Mouse (Mus musculus): ENCODE data around the gene Unc5a. TPM values are rescaled to one million over a fixed set of nuclear protein-coding genes. Genes with fewer than 3 reads are reported as not detected.

Gene Unc5a
- total RNA-seq (2014; fragmentation: Nextera tagmentation) = not detected in 2 replicates
- 0.06 TPM in 1 of 2 replicates, not detected in the other for total RNA-seq (2017)
- 0.02 TPM in 1 of 2 replicates, not detected in the other for polyA plus RNA-seq (2012)

- Histone ChIP-seq H3K27me3 (ENCODE audit: insufficient read depth, low read length) (no peaks in the 10 kb centered on the region), H3K4me1 (ENCODE audit: insufficient read depth, low read depth, low read length) (no peaks in the 10 kb centered on the region), H3K36me3 (replicated peaks) (no peaks in the 10 kb centered on the region), H3K4me3 (ENCODE audit: low read depth, low read length) (no peak within 1 kb of the TSS), H3K9me3 (replicated peaks) (peaks cover 12% of the 10 kb centered on the region)
- ATAC-seq (ENCODE audit: extremely low read depth, insufficient number of reproducible peaks, low FRiP score, poor library complexity, severe bottlenecking) (no peak), DNase-seq (ENCODE audit: low spot score) (no peak)
- TF ChIP-seq GATA1 (IDR thresholded peaks at IDR 0.05; ENCODE audit: borderline replicate concordance, low read length) (no peak), POLR2AphosphoS5 (IDR thresholded peaks at IDR 0.05; ENCODE audit: insufficient replicate concordance, low read depth, low read length) (no peak), TAL1 (conservative IDR thresholded peaks at IDR 0.05; ENCODE audit: low read depth, low read length) (no peak)
Observed at GRCm38 (mm10) chr13:54948531-54949493, at the start of gene Unc5a. Unc5a (plus strand) TSS chr13:54949411.

- no peaks in the 10 kb centered on the region for H3K9me3 ChIP-seq (replicated peaks)
- H3K4me3 ChIP-seq (ENCODE audit: low read depth, low read length) = no peak overlapping the region
- no peak for ATAC-seq (ENCODE audit: extremely low read depth, insufficient number of reproducible peaks, low FRiP score, poor library complexity, severe bottlenecking)
- no peak for DNase-seq (ENCODE audit: low spot score)
- no peaks in the 10 kb centered on the region for H3K4me1 ChIP-seq (ENCODE audit: insufficient read depth, low read depth, low read length)
- H3K27me3 ChIP-seq (ENCODE audit: insufficient read depth, low read length) = peaks cover 2% of the 10 kb centered on the region; the same call in 1 of the 2 replicates
- TF ChIP-seq CTCF (IDR thresholded peaks at IDR 0.05; ENCODE audit: low read depth, low read length) = no peak
- no peak for TF ChIP-seq TAL1 (conservative IDR thresholded peaks at IDR 0.05; ENCODE audit: low read depth, low read length)
- no peak for TF ChIP-seq POLR2AphosphoS5 (IDR thresholded peaks at IDR 0.05; ENCODE audit: insufficient replicate concordance, low read depth, low read length)
- TF ChIP-seq GATA2 (IDR thresholded peaks at IDR 0.05; ENCODE audit: borderline replicate concordance, low read depth, low read length) = no peak
- TF ChIP-seq GATA1 (IDR thresholded peaks at IDR 0.05; ENCODE audit: borderline replicate concordance, low read length) = no peak
- no peaks in the 10 kb centered on the region for H3K36me3 ChIP-seq (replicated peaks)
Observed at GRCm38 (mm10) chr13:54912053-54912452, 37.2 kb upstream of the Unc5a start.

GRCm38 (mm10) chr13:54912894-54913621, 36.2 kb upstream of the Unc5a start:
- Histone ChIP-seq H3K9me3 (replicated peaks) (no peaks in the 10 kb centered on the region), H3K36me3 (replicated peaks) (no peaks in the 10 kb centered on the region)
- TF ChIP-seq CTCF (IDR thresholded peaks at IDR 0.05; ENCODE audit: low read depth, low read length) = no peak
- no peak for TF ChIP-seq TAL1 (conservative IDR thresholded peaks at IDR 0.05; ENCODE audit: low read depth, low read length)
- TF ChIP-seq POLR2AphosphoS5 (IDR thresholded peaks at IDR 0.05; ENCODE audit: insufficient replicate concordance, low read depth, low read length) = no peak
- no peak for TF ChIP-seq GATA2 (IDR thresholded peaks at IDR 0.05; ENCODE audit: borderline replicate concordance, low read depth, low read length)
- no peak for TF ChIP-seq GATA1 (IDR thresholded peaks at IDR 0.05; ENCODE audit: borderline replicate concordance, low read length)

GRCm38 (mm10) chr13:54916644-54917043, 32.6 kb upstream of the Unc5a start:
- peaks cover 2% of the 10 kb centered on the region; the same call in 1 of the 2 replicates for H3K27me3 ChIP-seq (ENCODE audit: insufficient read depth, low read length)
- H3K36me3 ChIP-seq (replicated peaks) = no peaks in the 10 kb centered on the region
- TF ChIP-seq GATA1 (IDR thresholded peaks at IDR 0.05; ENCODE audit: borderline replicate concordance, low read length) = no peak
- no peak for TF ChIP-seq CTCF (IDR thresholded peaks at IDR 0.05; ENCODE audit: low read depth, low read length)
- TF ChIP-seq TAL1 (conservative IDR thresholded peaks at IDR 0.05; ENCODE audit: low read depth, low read length) = no peak
- no peak for TF ChIP-seq GATA2 (IDR thresholded peaks at IDR 0.05; ENCODE audit: borderline replicate concordance, low read depth, low read length)
- no peak for TF ChIP-seq POLR2AphosphoS5 (IDR thresholded peaks at IDR 0.05; ENCODE audit: insufficient replicate concordance, low read depth, low read length)
- no peak overlapping the region for H3K4me3 ChIP-seq (ENCODE audit: low read depth, low read length)
- no peak for DNase-seq (ENCODE audit: low spot score)
- H3K4me1 ChIP-seq (ENCODE audit: insufficient read depth, low read depth, low read length) = no peaks in the 10 kb centered on the region
- no peak for ATAC-seq (ENCODE audit: extremely low read depth, insufficient number of reproducible peaks, low FRiP score, poor library complexity, severe bottlenecking)
- no peaks in the 10 kb centered on the region for H3K9me3 ChIP-seq (replicated peaks)

More at GRCm38 (mm10) chr13:54912894-54913621, 36.2 kb upstream of the Unc5a start:
- no peaks in the 10 kb centered on the region for H3K4me1 ChIP-seq (ENCODE audit: insufficient read depth, low read depth, low read length)
- no peak for ATAC-seq (ENCODE audit: extremely low read depth, insufficient number of reproducible peaks, low FRiP score, poor library complexity, severe bottlenecking)
- no peak overlapping the region for H3K4me3 ChIP-seq (ENCODE audit: low read depth, low read length)
- no peak for DNase-seq (ENCODE audit: low spot score)
- peaks cover 2% of the 10 kb centered on the region; the same call in 1 of the 2 replicates for H3K27me3 ChIP-seq (ENCODE audit: insufficient read depth, low read length)

GRCm38 (mm10) chr13:54918910-54919309, 30.3 kb upstream of the Unc5a start:
- Histone ChIP-seq H3K4me3 (ENCODE audit: low read depth, low read length) (no peak overlapping the region), H3K4me1 (ENCODE audit: insufficient read depth, low read depth, low read length) (no peaks in the 10 kb centered on the region), H3K9me3 (replicated peaks) (no peaks in the 10 kb centered on the region), H3K36me3 (replicated peaks) (no peaks in the 10 kb centered on the region), H3K27me3 (ENCODE audit: insufficient read depth, low read length) (no peaks in the 10 kb centered on the region)
- no peak for DNase-seq (ENCODE audit: low spot score)
- no peak for ATAC-seq (ENCODE audit: extremely low read depth, insufficient number of reproducible peaks, low FRiP score, poor library complexity, severe bottlenecking)
- no peak for TF ChIP-seq POLR2AphosphoS5 (IDR thresholded peaks at IDR 0.05; ENCODE audit: insufficient replicate concordance, low read depth, low read length)
- TF ChIP-seq GATA1 (IDR thresholded peaks at IDR 0.05; ENCODE audit: borderline replicate concordance, low read length) = no peak
- no peak for TF ChIP-seq TAL1 (conservative IDR thresholded peaks at IDR 0.05; ENCODE audit: low read depth, low read length)
- TF ChIP-seq GATA2 (IDR thresholded peaks at IDR 0.05; ENCODE audit: borderline replicate concordance, low read depth, low read length) = no peak
- no peak for TF ChIP-seq CTCF (IDR thresholded peaks at IDR 0.05; ENCODE audit: low read depth, low read length)

- H3K36me3 ChIP-seq (replicated peaks) = no peaks in the 10 kb centered on the region
- H3K4me3 ChIP-seq (ENCODE audit: low read depth, low read length) = no peak overlapping the region
- H3K27me3 ChIP-seq (ENCODE audit: insufficient read depth, low read length) = no peaks in the 10 kb centered on the region
- no peak for TF ChIP-seq GATA2 (IDR thresholded peaks at IDR 0.05; ENCODE audit: borderline replicate concordance, low read depth, low read length)
- TF ChIP-seq GATA1 (IDR thresholded peaks at IDR 0.05; ENCODE audit: borderline replicate concordance, low read length) = no peak
- TF ChIP-seq POLR2AphosphoS5 (IDR thresholded peaks at IDR 0.05; ENCODE audit: insufficient replicate concordance, low read depth, low read length) = no peak
- TF ChIP-seq CTCF (IDR thresholded peaks at IDR 0.05; ENCODE audit: low read depth, low read length) = no peak
- no peak for TF ChIP-seq TAL1 (conservative IDR thresholded peaks at IDR 0.05; ENCODE audit: low read depth, low read length)
- H3K9me3 ChIP-seq (replicated peaks) = no peaks in the 10 kb centered on the region
- no peaks in the 10 kb centered on the region for H3K4me1 ChIP-seq (ENCODE audit: insufficient read depth, low read depth, low read length)
- no peak for ATAC-seq (ENCODE audit: extremely low read depth, insufficient number of reproducible peaks, low FRiP score, poor library complexity, severe bottlenecking)
- DNase-seq (ENCODE audit: low spot score) = no peak
Observed at GRCm38 (mm10) chr13:54919666-54920065, 29.5 kb upstream of the Unc5a start.
